Mouse (Mus musculus): ENCODE data around the gene Olfr1002. TPM values are rescaled to one million over a fixed set of nuclear protein-coding genes. Genes with fewer than 3 reads are reported as not detected.
"Not testable (repeated sequence)": the region's sequence is repeated elsewhere in the genome, so short reads cannot be mapped to it uniquely, and the experiment has no call there.

Gene Olfr1002
- not detected in 2 replicates for polyA plus RNA-seq (2012; rRNA removed)
- polyA plus RNA-seq (2014; fragmentation: Nextera tagmentation; extraction: Ambion mirVana), result not detected in 2 replicates

DNA sequence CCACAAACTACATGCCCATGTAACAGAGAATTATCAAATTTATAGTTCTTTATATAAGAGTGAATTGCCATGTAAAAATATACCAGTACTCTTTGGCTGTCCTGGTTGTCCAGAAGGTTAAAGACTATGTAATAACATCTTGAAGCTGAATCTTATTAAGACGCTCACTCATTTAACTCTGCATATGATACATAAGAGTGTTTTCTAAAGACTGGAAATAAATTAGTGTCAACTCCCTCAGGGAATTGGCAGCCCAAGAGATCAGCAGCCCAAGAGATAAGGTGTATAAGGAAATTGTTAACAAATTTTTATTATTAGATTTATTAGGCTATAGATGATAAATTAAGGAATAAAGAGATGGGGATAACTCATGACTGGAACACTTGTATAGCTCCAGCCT, at the start of gene Olfr1002:
TSS of gene Olfr1002 (minus strand) at position 101 of the 400 bp plus-strand sequence.
- H3K27me3 ChIP-seq (ENCODE audit: control insufficient read depth, insufficient read depth, low read length), result no peaks in the 10 kb centered on the region
- no peaks in the 10 kb centered on the region for H3K9me3 ChIP-seq (ENCODE audit: control insufficient read depth, low read length)
- H3K36me3 ChIP-seq (replicated peaks; ENCODE audit: control insufficient read depth, insufficient read depth, low read depth), result no peaks in the 10 kb centered on the region
- H3K4me3 ChIP-seq (ENCODE audit: insufficient read depth in 1 of 2, low read depth in 2 of 2, low read length in 2 of 2), result no peak within 1 kb of the TSS
- no peak for TF ChIP-seq EP300 (IDR thresholded peaks at IDR 0.05; ENCODE audit: low read depth)
- TF ChIP-seq CTCF (IDR thresholded peaks at IDR 0.05; ENCODE audit: low read depth), result no peak
- ATAC-seq (ENCODE audit: insufficient read depth), result no peak
- H3K4me2 ChIP-seq (ENCODE audit: low read depth), result no peak within 1 kb of the TSS
- H3K27ac ChIP-seq, result no peak within 1 kb of the TSS
- H3K9ac ChIP-seq (replicated peaks), result no peak within 1 kb of the TSS
- H3K4me1 ChIP-seq (replicated peaks; ENCODE audit: control insufficient read depth in 2 of 2, insufficient read depth in 2 of 2, low read length in 1 of 2), result no peaks in the 10 kb centered on the region
- no peak for DNase-seq (ENCODE audit: low read depth in 3 of 3, low spot score in 3 of 3)
- 69% methylated on average over 1 of the region's 1 CpGs for WGBS (ENCODE audit: insufficient replicate concordance)

DNA sequence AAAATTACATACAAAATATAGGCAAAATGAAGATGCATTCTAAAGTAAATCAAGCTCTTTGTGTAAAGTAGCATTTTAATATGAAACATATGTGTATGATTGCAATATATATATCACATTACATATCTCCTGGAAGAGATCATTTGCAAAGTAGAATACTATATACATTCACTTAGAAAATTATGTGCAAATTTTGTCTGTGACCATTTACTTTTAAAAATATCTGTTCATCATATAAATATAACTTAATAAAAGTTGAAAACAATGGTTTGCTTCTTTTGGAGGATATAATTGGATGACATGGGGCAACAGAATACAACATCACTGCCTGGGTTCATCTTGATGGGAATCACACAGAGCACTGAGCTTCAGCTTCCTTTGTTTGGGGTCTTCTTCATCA, 38.6 kb upstream of the Olfr1002 start, which contains the start of gene Olfr1008:
TSS of gene Olfr1008 (plus strand) at position 301 of the 400 bp plus-strand sequence.
- no peaks in the 10 kb centered on the region for H3K9me3 ChIP-seq (ENCODE audit: control insufficient read depth, low read length)
- H3K4me2 ChIP-seq (ENCODE audit: low read depth), result no peak within 1 kb of the TSS
- no peak within 1 kb of the TSS for H3K9ac ChIP-seq (replicated peaks)
- DNase-seq (ENCODE audit: low read depth in 3 of 3, low spot score in 3 of 3) (no peak), ATAC-seq (ENCODE audit: insufficient read depth) (no peak)
- TF ChIP-seq CTCF (IDR thresholded peaks at IDR 0.05; ENCODE audit: low read depth) (no peak), EP300 (IDR thresholded peaks at IDR 0.05; ENCODE audit: low read depth) (no peak)
- no peaks in the 10 kb centered on the region for H3K27me3 ChIP-seq (ENCODE audit: control insufficient read depth, insufficient read depth, low read length)
- no peaks in the 10 kb centered on the region for H3K4me1 ChIP-seq (replicated peaks; ENCODE audit: control insufficient read depth in 2 of 2, insufficient read depth in 2 of 2, low read length in 1 of 2)
- no peaks in the 10 kb centered on the region for H3K36me3 ChIP-seq (replicated peaks; ENCODE audit: control insufficient read depth, insufficient read depth, low read depth)
- H3K27ac ChIP-seq, result no peak within 1 kb of the TSS
- H3K4me3 ChIP-seq (ENCODE audit: insufficient read depth in 1 of 2, low read depth in 2 of 2, low read length in 2 of 2), result no peak within 1 kb of the TSS

DNA sequence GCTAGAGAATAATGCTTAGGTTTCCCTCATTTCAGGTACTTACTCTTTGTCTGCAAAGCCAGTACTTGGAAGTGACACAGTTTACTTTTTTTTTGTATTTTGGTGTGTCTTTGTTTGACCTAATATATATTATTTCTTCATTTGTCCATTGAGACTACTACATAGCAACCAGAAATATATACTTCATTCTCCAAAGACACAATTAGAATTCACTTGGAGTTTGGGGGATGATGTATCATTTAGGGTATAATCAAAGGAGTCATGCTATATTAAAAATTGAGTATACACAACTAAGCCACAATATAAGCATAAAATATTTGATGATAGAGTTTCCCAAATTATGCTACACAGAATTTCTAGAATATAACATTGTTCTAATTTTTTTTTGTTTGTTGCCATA, 28.2 kb upstream of the Olfr1002 start, which contains the start of gene Olfr1006:
TSS of gene Olfr1006 (minus strand) at position 101 of the 400 bp plus-strand sequence.
- TF ChIP-seq CTCF (IDR thresholded peaks at IDR 0.05; ENCODE audit: low read depth), result no peak
- no peak for TF ChIP-seq EP300 (IDR thresholded peaks at IDR 0.05; ENCODE audit: low read depth)
- ATAC-seq (ENCODE audit: insufficient read depth) (no peak), DNase-seq (ENCODE audit: low read depth in 3 of 3, low spot score in 3 of 3) (no peak)
- H3K9ac ChIP-seq (replicated peaks), result no peak within 1 kb of the TSS
- H3K4me1 ChIP-seq (replicated peaks; ENCODE audit: control insufficient read depth in 2 of 2, insufficient read depth in 2 of 2, low read length in 1 of 2), result no peaks in the 10 kb centered on the region
- H3K4me2 ChIP-seq (ENCODE audit: low read depth), result no peak within 1 kb of the TSS
- H3K4me3 ChIP-seq (ENCODE audit: insufficient read depth in 1 of 2, low read depth in 2 of 2, low read length in 2 of 2), result no peak within 1 kb of the TSS
- H3K27me3 ChIP-seq (ENCODE audit: control insufficient read depth, insufficient read depth, low read length), result no peaks in the 10 kb centered on the region
- H3K9me3 ChIP-seq (ENCODE audit: control insufficient read depth, low read length), result no peaks in the 10 kb centered on the region
- H3K27ac ChIP-seq, result no peak within 1 kb of the TSS
- no peaks in the 10 kb centered on the region for H3K36me3 ChIP-seq (replicated peaks; ENCODE audit: control insufficient read depth, insufficient read depth, low read depth)

DNA sequence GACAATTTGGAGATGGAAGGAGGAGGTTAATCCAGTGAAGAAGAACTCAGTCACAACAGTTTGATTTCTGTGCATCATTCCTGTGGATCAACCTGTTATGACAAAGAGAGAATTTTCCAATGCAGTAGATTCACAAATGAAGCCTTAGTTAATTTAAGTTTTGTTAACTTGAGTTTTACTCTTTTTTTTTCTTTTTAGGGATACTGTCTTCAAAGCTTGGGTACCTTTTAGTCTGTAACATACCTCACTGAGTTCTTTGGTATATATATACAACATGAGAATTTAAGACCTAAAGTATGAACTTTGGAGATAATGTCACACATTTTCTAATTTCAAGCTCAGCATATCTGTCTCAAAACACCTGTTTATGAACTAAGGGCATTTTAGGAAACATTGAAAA, 13.9 kb upstream of the Olfr1002 start, which contains the start of gene Olfr154:
TSS of gene Olfr154 (minus strand) at position 101 of the 400 bp plus-strand sequence.
- H3K9ac ChIP-seq (replicated peaks); ATAC-seq (ENCODE audit: insufficient read depth); H3K27me3 ChIP-seq (ENCODE audit: control insufficient read depth, insufficient read depth, low read length); H3K4me3 ChIP-seq (ENCODE audit: insufficient read depth in 1 of 2, low read depth in 2 of 2, low read length in 2 of 2); H3K4me2 ChIP-seq (ENCODE audit: low read depth); H3K9me3 ChIP-seq (ENCODE audit: control insufficient read depth, low read length); H3K4me1 ChIP-seq (replicated peaks; ENCODE audit: control insufficient read depth in 2 of 2, insufficient read depth in 2 of 2, low read length in 1 of 2); DNase-seq (ENCODE audit: low read depth in 3 of 3, low spot score in 3 of 3); H3K27ac ChIP-seq; H3K36me3 ChIP-seq (replicated peaks; ENCODE audit: control insufficient read depth, insufficient read depth, low read depth): not testable (repeated sequence)

DNA sequence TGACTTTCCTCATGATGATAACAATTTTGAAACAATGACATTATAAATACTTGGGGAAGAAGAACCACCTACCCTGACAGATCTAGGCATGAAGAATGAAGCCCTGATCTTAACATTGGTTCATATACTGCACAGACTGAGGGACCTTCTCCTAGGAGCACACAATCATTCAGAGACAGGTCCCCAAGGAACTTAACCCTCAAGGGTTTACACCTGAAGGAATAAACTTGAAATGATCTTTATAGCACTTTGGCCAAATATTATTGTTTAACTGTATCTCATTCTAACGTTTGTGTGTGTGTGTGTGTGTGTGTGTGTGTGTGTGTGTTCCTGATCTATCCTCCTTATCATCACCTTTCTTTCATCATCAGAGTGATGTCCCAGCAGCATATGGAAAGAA, 38.7 kb downstream of the Olfr1002 start, which contains the start of gene Olfr1000:
TSS of gene Olfr1000 (minus strand) at position 101 of the 400 bp plus-strand sequence.
- no peaks in the 10 kb centered on the region for H3K9me3 ChIP-seq (ENCODE audit: control insufficient read depth, low read length)
- H3K4me3 ChIP-seq (ENCODE audit: insufficient read depth in 1 of 2, low read depth in 2 of 2, low read length in 2 of 2), result no peak within 1 kb of the TSS
- 44% methylated on average over 1 of the region's 1 CpGs for WGBS (ENCODE audit: insufficient replicate concordance)
- H3K9ac ChIP-seq (replicated peaks), result no peak within 1 kb of the TSS
- H3K27ac ChIP-seq, result no peak within 1 kb of the TSS
- ATAC-seq (ENCODE audit: insufficient read depth), result no peak
- no peak within 1 kb of the TSS for H3K4me2 ChIP-seq (ENCODE audit: low read depth)
- H3K4me1 ChIP-seq (replicated peaks; ENCODE audit: control insufficient read depth in 2 of 2, insufficient read depth in 2 of 2, low read length in 1 of 2), result no peaks in the 10 kb centered on the region
- TF ChIP-seq CTCF (IDR thresholded peaks at IDR 0.05; ENCODE audit: low read depth), result no peak
- no peak for TF ChIP-seq EP300 (IDR thresholded peaks at IDR 0.05; ENCODE audit: low read depth)
- no peaks in the 10 kb centered on the region for H3K27me3 ChIP-seq (ENCODE audit: control insufficient read depth, insufficient read depth, low read length)
- H3K36me3 ChIP-seq (replicated peaks; ENCODE audit: control insufficient read depth, insufficient read depth, low read depth), result no peaks in the 10 kb centered on the region
- no peak for DNase-seq (ENCODE audit: low read depth in 3 of 3, low spot score in 3 of 3)

Other genes starting within 250 kb of the Olfr1002 start
- not detected in 2 replicates for gene Olfr992, start 241.2 kb downstream of the Olfr1002 start, polyA plus RNA-seq (2012; rRNA removed)
- gene Olfr992, start 241.2 kb downstream of the Olfr1002 start, polyA plus RNA-seq (2014; fragmentation: Nextera tagmentation; extraction: Ambion mirVana), result not detected in 2 replicates
- gene Olfr993, start 235.8 kb downstream of the Olfr1002 start, polyA plus RNA-seq (2012; rRNA removed), result not detected in 2 replicates
- gene Olfr993, start 235.8 kb downstream of the Olfr1002 start, polyA plus RNA-seq (2014; fragmentation: Nextera tagmentation; extraction: Ambion mirVana), result not detected in 2 replicates
- not detected in 2 replicates for gene Olfr994, start 214.3 kb downstream of the Olfr1002 start, polyA plus RNA-seq (2012; rRNA removed)
- not detected in 2 replicates for gene Olfr994, start 214.3 kb downstream of the Olfr1002 start, polyA plus RNA-seq (2014; fragmentation: Nextera tagmentation; extraction: Ambion mirVana)
- not detected in 2 replicates for gene Olfr995, start 207.1 kb downstream of the Olfr1002 start, polyA plus RNA-seq (2012; rRNA removed)
- gene Olfr995, start 207.1 kb downstream of the Olfr1002 start, polyA plus RNA-seq (2014; fragmentation: Nextera tagmentation; extraction: Ambion mirVana), result not detected in 2 replicates
- gene 4833423E24Rik, start 131.7 kb downstream of the Olfr1002 start, polyA plus RNA-seq (2012; rRNA removed), result not detected in 2 replicates
- gene 4833423E24Rik, start 131.7 kb downstream of the Olfr1002 start, polyA plus RNA-seq (2014; fragmentation: Nextera tagmentation; extraction: Ambion mirVana), result not detected in 2 replicates
- gene Olfr996, start 71.5 kb downstream of the Olfr1002 start, polyA plus RNA-seq (2012; rRNA removed), result not detected in 2 replicates
- gene Olfr996, start 71.5 kb downstream of the Olfr1002 start, polyA plus RNA-seq (2014; fragmentation: Nextera tagmentation; extraction: Ambion mirVana), result not detected in 2 replicates
- gene Olfr998, start 61.8 kb downstream of the Olfr1002 start, polyA plus RNA-seq (2012; rRNA removed), result not detected in 2 replicates
- gene Olfr998, start 61.8 kb downstream of the Olfr1002 start, polyA plus RNA-seq (2014; fragmentation: Nextera tagmentation; extraction: Ambion mirVana), result not detected in 2 replicates
- not detected in 2 replicates for gene Olfr1000, start 38.8 kb downstream of the Olfr1002 start, polyA plus RNA-seq (2012; rRNA removed)
- not detected in 2 replicates for gene Olfr1000, start 38.8 kb downstream of the Olfr1002 start, polyA plus RNA-seq (2014; fragmentation: Nextera tagmentation; extraction: Ambion mirVana)
- gene Olfr154, start 13.8 kb upstream of the Olfr1002 start, polyA plus RNA-seq (2012; rRNA removed), result not detected in 2 replicates
- not detected in 2 replicates for gene Olfr154, start 13.8 kb upstream of the Olfr1002 start, polyA plus RNA-seq (2014; fragmentation: Nextera tagmentation; extraction: Ambion mirVana)
- not detected in 2 replicates for gene Olfr1006, start 28.1 kb upstream of the Olfr1002 start, polyA plus RNA-seq (2012; rRNA removed)
- gene Olfr1006, start 28.1 kb upstream of the Olfr1002 start, polyA plus RNA-seq (2014; fragmentation: Nextera tagmentation; extraction: Ambion mirVana), result not detected in 2 replicates
- not detected in 2 replicates for gene Olfr1008, start 38.7 kb upstream of the Olfr1002 start, polyA plus RNA-seq (2012; rRNA removed)
- gene Olfr1008, start 38.7 kb upstream of the Olfr1002 start, polyA plus RNA-seq (2014; fragmentation: Nextera tagmentation; extraction: Ambion mirVana), result not detected in 2 replicates
- not detected in 2 replicates for gene Olfr1009, start 64.7 kb upstream of the Olfr1002 start, polyA plus RNA-seq (2012; rRNA removed)
- gene Olfr1009, start 64.7 kb upstream of the Olfr1002 start, polyA plus RNA-seq (2014; fragmentation: Nextera tagmentation; extraction: Ambion mirVana), result not detected in 2 replicates
- not detected in 2 replicates for gene Olfr1012, start 112.1 kb upstream of the Olfr1002 start, polyA plus RNA-seq (2012; rRNA removed)
- not detected in 2 replicates for gene Olfr1012, start 112.1 kb upstream of the Olfr1002 start, polyA plus RNA-seq (2014; fragmentation: Nextera tagmentation; extraction: Ambion mirVana)
- gene Olfr1013, start 116.4 kb upstream of the Olfr1002 start, polyA plus RNA-seq (2012; rRNA removed), result not detected in 2 replicates
- not detected in 2 replicates for gene Olfr1013, start 116.4 kb upstream of the Olfr1002 start, polyA plus RNA-seq (2014; fragmentation: Nextera tagmentation; extraction: Ambion mirVana)
- gene Olfr1014, start 122.0 kb upstream of the Olfr1002 start, polyA plus RNA-seq (2012; rRNA removed), result not detected in 2 replicates
- not detected in 2 replicates for gene Olfr1014, start 122.0 kb upstream of the Olfr1002 start, polyA plus RNA-seq (2014; fragmentation: Nextera tagmentation; extraction: Ambion mirVana)
- not detected in 2 replicates for gene Olfr1015, start 131.3 kb upstream of the Olfr1002 start, polyA plus RNA-seq (2012; rRNA removed)
- gene Olfr1015, start 131.3 kb upstream of the Olfr1002 start, polyA plus RNA-seq (2014; fragmentation: Nextera tagmentation; extraction: Ambion mirVana), result not detected in 2 replicates
- not detected in 2 replicates for gene Olfr1016, start 151.8 kb upstream of the Olfr1002 start, polyA plus RNA-seq (2012; rRNA removed)
- not detected in 2 replicates for gene Olfr1016, start 151.8 kb upstream of the Olfr1002 start, polyA plus RNA-seq (2014; fragmentation: Nextera tagmentation; extraction: Ambion mirVana)
- not detected in 2 replicates for gene Olfr1018, start 167.8 kb upstream of the Olfr1002 start, polyA plus RNA-seq (2012; rRNA removed)
- gene Olfr1018, start 167.8 kb upstream of the Olfr1002 start, polyA plus RNA-seq (2014; fragmentation: Nextera tagmentation; extraction: Ambion mirVana), result not detected in 2 replicates
- gene Olfr1019, start 194.8 kb upstream of the Olfr1002 start, polyA plus RNA-seq (2012; rRNA removed), result not detected in 2 replicates
- gene Olfr1019, start 194.8 kb upstream of the Olfr1002 start, polyA plus RNA-seq (2014; fragmentation: Nextera tagmentation; extraction: Ambion mirVana), result not detected in 2 replicates
- gene Olfr1020, start 196.3 kb upstream of the Olfr1002 start, polyA plus RNA-seq (2012; rRNA removed), result not detected in 2 replicates
- not detected in 2 replicates for gene Olfr1020, start 196.3 kb upstream of the Olfr1002 start, polyA plus RNA-seq (2014; fragmentation: Nextera tagmentation; extraction: Ambion mirVana)
- gene Olfr1022, start 217.9 kb upstream of the Olfr1002 start, polyA plus RNA-seq (2012; rRNA removed), result not detected in 2 replicates
- not detected in 2 replicates for gene Olfr1022, start 217.9 kb upstream of the Olfr1002 start, polyA plus RNA-seq (2014; fragmentation: Nextera tagmentation; extraction: Ambion mirVana)
- not detected in 2 replicates for gene Olfr1023, start 234.9 kb upstream of the Olfr1002 start, polyA plus RNA-seq (2012; rRNA removed)
- gene Olfr1023, start 234.9 kb upstream of the Olfr1002 start, polyA plus RNA-seq (2014; fragmentation: Nextera tagmentation; extraction: Ambion mirVana), result not detected in 2 replicates

Measured in liver, embryonic 14.5 days (tissue).